Mouse (Mus musculus): ENCODE data around the gene 4930452B06Rik.

4930452B06Rik gene

GRCm38 (mm10) chr14:8449299-8449698 lies 216.7 kb downstream of the 4930452B06Rik start:
- DNase-seq: no peak

DNA sequence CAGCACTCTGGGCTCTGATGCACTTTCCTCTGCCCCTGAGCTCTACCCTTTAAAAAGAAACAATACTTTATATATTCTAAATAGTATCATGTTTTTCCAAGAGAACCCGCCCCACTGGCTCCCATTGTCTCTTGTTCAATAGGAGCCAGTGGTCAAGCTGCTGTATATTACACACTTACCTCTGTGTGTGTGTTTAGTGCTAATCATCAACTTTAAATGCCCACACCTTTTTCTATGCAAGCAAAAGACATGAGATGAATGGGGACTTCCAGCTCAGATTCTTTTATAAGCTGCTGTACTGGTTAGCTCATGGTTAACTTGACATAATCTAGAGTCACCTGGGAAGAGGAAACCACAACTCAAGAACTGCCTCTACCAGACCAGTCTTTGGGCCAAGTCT lies 218.7 kb downstream of the 4930452B06Rik start:
- no peak for DNase-seq

- no peak for DNase-seq
Observed at GRCm38 (mm10) chr14:8444363-8444762, 221.7 kb downstream of the 4930452B06Rik start.

- DNase-seq: no peak
Observed at GRCm38 (mm10) chr14:8442691-8443090, 223.3 kb downstream of the 4930452B06Rik start.

GRCm38 (mm10) chr14:8441623-8442022 lies 224.4 kb downstream of the 4930452B06Rik start:
- DNase-seq: no peak

DNA sequence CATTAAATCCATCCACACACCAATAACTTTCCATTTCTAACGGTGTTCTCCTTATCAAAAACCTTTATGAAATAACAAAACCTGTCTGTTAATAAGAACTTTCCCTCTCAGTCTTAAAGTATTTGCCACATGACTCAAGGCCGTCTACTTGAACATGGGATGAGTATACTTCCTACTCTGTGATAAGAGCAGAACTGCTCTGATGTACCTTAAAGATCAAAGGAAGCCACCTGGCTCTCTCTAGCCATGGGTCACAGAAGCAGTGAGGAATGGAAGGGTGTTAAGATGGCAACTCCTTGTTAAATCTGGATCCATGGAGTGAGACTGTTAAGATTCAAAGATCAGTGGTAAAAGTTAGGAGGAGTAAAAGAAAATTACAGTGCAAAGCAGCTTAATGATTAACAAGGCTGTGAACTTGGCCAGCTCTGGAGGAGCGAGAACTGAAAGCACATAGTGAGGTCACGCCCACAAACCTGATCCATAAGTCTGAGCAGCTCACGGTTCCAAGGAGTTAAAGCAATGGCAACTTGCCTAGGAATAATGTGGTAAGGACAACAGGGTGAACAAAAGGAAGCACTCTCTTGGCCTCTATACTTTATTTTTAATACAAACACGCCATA lies 235.3 kb downstream of the 4930452B06Rik start:
- DNase-seq: peak; percentile 73 to 83

- DNase-seq: no peak
Observed at GRCm38 (mm10) chr14:8429767-8430166, 236.3 kb downstream of the 4930452B06Rik start.

- DNase-seq: no peak
Observed at GRCm38 (mm10) chr14:8422833-8423232, 243.2 kb downstream of the 4930452B06Rik start.

DNA sequence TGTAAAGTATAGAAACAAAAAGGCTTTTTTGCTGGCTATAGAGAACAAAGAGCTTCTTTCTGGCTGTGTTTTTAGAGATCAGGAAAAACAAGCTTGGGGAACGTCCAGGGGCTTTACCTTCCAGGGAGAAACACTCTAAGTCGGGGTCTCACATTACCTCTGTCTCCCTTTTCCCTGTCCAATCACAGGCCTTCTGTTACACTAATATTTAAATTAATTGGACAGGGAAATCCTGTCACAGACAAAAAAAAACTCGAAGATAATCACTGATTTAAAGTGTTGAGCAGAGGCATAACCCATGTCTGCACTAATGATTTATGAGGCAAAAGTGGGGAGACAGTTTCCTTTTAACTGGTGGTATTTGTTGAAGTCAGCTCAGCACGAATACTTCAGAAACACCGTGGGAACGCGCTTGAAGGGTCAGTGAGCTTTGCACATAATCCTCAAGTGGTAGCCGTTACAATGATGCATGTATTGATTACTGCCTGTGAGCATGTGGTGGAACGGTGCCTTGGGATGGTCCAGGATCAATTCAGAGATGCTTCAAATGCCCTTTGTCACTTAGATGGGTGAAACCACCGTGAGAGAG lies 244.7 kb downstream of the 4930452B06Rik start:
- no peak for DNase-seq

DNA sequence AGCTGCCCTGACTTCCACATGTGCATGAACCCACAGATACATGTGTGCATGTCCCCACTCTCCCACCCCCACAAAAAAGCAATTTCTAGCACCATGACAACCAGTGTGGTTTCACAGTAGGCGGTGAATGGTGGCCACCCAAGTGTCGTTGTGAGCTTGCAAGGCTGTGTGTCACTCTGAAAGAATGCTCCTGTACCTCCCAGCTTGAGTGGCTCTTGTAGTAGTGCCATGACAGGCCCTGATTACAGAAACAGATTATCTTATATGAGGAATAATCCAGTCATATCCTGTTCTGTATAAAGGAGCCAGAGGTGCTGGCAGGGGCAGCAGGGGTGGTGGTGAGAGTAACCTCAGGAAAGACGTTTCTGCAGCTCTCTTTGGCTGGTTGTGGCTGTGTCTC lies 247.4 kb downstream of the 4930452B06Rik start:
- no peak for DNase-seq

GRCm38 (mm10) chr14:8405946-8406345 lies 260.1 kb downstream of the 4930452B06Rik start:
- DNase-seq: no peak

GRCm38 (mm10) chr14:8403310-8403709 lies 262.7 kb downstream of the 4930452B06Rik start:
- no peak for DNase-seq

- no peak for DNase-seq
Observed at GRCm38 (mm10) chr14:8398507-8398906, 267.5 kb downstream of the 4930452B06Rik start.

DNA sequence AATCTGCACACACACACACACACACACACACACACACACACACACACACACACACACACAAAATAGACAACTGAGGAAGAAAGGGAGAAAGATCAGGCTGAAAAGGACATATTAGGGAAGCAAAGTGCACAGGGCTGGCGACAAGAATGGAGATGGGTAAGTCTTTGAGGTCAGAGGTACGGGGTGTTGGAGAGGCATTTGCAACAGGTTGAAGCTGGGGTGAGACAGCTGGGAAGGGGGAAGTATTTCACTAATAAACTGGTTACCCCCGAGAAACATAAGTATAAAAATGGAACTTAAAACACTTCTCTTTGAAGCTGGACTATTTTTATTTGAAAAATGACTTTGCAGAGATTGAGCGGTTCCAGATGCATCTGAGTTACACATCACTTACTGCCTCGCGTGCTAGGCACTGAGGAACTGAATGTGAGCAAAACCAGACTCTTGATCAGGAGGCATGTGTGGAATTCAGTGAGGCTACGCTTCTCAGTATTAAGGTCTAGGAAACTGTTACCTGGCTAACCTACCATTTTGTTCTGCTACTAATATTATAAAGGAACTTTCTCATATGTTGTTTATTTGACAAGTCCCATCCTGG lies 270.3 kb downstream of the 4930452B06Rik start:
- no peak for DNase-seq

- DNase-seq: no peak
Observed at GRCm38 (mm10) chr14:8392181-8392825, 273.7 kb downstream of the 4930452B06Rik start.
